Mouse (Mus musculus): Measurements from ENCODE around the gene Slc23a2. TPM values are rescaled to one million over a fixed set of nuclear protein-coding genes. Genes with fewer than 3 reads are reported as not detected.

The Slc23a2 gene
- polyA plus RNA-seq, 1 experiment: 1.7 TPM

DNA sequence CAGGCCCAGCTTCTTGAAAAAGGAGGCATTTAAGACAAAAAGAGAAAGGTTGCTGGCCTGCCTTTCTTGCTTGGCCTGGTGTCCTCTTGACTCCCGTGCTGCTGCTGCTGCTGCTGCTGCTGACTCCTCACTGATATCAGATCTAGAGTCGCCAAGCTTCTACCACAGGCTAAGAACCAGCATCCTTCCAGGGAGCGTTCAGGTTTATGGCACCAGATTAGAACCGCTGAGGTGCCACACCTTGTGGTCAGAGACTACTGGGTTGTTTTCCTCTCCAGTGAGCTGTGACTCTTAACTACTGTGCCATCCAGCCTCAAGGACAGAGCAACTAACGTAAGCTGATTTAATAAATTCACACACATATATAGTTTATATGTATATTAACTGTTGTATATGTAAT, 93.1 kb downstream of the Slc23a2 start:
- no peak for TF ChIP-seq GATA1 (IDR thresholded peaks at IDR 0.05; ENCODE audit: low read length)

DNA sequence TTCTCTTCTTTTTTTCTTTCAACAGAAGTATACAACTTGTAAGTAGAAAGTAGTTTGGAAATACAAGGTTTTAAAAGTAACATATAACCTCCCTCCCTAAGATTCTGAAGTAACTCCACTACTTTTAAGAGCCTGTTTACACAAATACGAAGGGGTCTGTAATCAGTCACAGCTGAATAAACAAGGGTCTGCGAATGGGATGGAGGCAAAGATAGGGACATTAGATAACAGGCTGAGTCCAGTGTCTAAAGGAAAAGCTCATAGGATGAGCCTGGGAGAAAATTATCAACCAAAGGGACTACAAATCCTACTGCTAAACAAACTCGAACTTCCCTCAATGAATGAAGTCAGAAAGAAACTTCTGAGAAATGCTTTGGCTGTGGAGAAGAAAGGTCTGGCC, 95.0 kb downstream of the Slc23a2 start:
- TF ChIP-seq GATA1 (IDR thresholded peaks at IDR 0.05; ENCODE audit: low read length): no peak

DNA sequence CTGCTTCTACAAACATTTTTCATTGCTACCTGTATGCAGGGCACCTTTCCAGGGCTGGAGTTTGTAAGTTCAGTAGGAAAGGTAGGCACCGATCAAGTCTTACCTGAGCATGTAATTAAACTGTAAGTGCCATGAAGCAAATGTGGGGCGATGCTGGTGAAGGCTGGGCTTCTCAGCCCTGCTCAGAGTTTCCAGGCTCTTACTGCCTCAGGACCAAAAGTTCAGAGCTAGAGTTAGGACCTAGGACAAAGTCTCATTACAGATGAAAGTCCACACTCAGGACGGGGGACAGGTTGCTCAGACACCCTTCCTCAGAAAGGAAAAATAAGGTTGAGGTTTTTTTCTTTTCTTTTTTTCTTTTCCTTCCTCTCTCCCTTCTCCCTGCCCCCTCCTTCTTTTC, 95.4 kb downstream of the Slc23a2 start:
- no peak for TF ChIP-seq GATA1 (IDR thresholded peaks at IDR 0.05; ENCODE audit: low read length)

- no peak for TF ChIP-seq GATA1 (IDR thresholded peaks at IDR 0.05; ENCODE audit: low read length)
Observed at GRCm38 (mm10) chr2:132048143-132048772, 96.7 kb downstream of the Slc23a2 start.

DNA sequence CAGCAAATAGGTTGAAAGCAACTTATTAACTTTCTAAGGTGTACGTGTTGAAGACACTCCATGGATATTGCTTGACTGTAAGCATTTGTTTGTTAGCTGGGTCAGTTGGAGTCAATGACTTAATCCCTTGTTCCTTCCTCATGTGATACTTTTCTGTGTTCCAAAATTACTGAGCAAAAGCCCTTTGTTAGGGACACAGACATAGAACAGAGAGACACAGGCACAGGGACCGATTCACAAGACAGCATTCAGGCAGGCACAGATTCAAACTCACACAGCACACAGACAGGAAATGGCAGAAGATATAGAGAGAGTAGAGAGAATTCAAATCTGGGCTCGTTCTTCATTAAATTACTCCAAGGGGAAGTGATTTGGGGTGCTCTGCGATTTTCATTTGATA, 97.5 kb downstream of the Slc23a2 start:
- no peak for TF ChIP-seq GATA1 (IDR thresholded peaks at IDR 0.05; ENCODE audit: low read length)

DNA sequence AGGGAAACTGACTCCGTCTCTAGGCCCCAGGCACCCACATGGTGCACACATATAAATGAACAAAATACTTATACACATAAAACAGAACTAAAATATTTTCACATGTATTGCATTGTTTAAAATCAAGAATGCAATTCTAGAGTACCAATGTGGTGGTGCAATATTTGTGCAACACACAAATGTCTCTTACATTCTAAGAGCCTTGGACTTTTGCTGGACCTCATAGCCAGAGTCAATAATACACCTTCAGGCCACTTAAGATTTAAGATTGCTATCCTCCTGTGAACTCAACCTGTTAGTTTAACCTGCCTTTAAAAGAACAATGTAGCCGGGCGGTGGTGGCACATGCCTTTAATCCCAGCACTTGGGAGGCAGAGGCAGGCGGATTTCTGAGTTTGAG, 98.2 kb downstream of the Slc23a2 start:
- TF ChIP-seq GATA1 (IDR thresholded peaks at IDR 0.05; ENCODE audit: low read length): no peak

GRCm38 (mm10) chr2:132044320-132045274, 100.3 kb downstream of the Slc23a2 start:
- TF ChIP-seq GATA1 (IDR thresholded peaks at IDR 0.05; ENCODE audit: low read length): no peak

- no peak for TF ChIP-seq GATA1 (IDR thresholded peaks at IDR 0.05; ENCODE audit: low read length)
Observed at GRCm38 (mm10) chr2:132043101-132043621, 101.7 kb downstream of the Slc23a2 start.

DNA sequence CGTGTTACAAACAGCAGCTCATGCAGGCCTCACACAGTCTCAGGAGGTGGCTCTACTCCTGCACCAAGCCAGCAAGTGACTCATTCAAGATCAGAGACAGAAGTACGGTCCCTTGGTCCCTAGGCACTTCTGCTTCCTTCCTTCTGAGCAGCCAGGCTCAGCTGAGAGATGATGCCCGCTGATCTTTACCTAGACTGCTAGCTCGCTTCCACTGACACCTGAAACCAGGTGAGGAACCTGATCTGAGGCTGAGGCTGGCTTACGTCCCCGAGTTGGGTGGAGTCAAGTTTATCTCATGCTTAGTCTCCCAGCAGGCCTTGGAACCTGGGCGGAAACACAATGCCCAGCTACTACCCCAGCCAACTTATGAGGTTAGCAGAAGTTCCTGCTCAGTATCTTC, 105.0 kb downstream of the Slc23a2 start:
- no peak for TF ChIP-seq GATA1 (IDR thresholded peaks at IDR 0.05; ENCODE audit: low read length)

- no peak for TF ChIP-seq GATA1 (IDR thresholded peaks at IDR 0.05; ENCODE audit: low read length)
Observed at GRCm38 (mm10) chr2:132036326-132036725, 108.6 kb downstream of the Slc23a2 start.

DNA sequence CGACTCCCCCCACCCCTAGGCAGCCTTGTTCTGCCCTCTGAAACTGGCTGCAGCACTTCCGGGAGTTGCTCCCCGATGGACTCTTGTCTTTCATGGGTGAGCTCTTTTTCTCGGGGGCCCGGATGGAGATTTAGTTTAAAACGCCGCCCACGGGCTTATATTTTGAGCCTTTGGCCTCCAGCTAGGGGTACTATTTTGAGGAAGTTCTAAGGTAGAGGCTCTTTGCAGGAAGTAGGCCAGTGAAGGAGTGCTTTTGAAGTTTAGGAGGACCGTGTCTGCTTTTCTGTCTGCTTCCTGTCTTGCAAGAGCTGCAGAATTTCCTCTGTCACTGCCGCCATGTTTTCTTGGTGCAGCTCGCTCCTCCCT, 109.5 kb downstream of the Slc23a2 start:
- TF ChIP-seq GATA1 (IDR thresholded peaks at IDR 0.05; ENCODE audit: low read length): no peak

DNA sequence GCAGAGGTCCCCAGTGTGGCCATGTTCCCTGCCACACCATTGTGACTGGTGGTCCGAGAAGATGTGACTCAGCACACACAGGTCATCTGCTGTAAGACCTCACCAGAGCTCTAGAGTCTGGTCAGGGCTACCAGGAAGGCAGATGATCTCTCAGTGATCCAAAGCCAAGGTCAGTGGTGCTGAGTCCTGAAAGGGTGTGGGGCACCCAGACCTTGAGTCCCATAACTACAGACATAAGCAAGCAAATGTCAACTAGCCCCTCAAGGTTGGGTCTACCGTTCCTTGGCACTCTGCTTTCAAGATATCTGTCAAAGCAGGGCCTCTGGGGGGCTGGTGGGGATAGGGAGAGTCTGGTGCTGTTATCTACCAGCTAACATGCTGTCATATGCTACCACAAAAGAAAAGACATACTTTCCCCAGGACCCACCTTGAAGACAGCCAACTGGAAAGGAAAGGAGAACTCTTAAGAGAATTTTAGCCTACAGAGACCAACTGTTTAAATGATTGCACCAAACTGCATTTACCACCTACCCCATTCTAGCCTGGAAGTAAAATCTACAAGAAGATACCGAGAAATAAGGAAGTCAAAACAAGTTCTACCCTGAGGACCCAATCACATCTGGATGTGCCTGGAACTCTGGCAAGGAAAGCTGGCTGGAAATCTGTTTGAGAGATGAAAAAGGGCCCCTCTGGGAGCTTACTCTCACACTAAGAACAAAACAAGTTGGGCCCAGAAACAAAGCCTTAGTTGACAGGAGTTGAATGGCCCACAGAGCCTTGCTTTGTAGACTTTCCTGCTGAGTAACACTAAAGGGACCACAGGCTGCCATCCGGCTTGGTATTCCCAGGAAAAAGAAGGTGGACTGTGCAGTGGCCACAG, 110.1 kb downstream of the Slc23a2 start:
- TF ChIP-seq GATA1 (IDR thresholded peaks at IDR 0.05; ENCODE audit: low read length): no peak

DNA sequence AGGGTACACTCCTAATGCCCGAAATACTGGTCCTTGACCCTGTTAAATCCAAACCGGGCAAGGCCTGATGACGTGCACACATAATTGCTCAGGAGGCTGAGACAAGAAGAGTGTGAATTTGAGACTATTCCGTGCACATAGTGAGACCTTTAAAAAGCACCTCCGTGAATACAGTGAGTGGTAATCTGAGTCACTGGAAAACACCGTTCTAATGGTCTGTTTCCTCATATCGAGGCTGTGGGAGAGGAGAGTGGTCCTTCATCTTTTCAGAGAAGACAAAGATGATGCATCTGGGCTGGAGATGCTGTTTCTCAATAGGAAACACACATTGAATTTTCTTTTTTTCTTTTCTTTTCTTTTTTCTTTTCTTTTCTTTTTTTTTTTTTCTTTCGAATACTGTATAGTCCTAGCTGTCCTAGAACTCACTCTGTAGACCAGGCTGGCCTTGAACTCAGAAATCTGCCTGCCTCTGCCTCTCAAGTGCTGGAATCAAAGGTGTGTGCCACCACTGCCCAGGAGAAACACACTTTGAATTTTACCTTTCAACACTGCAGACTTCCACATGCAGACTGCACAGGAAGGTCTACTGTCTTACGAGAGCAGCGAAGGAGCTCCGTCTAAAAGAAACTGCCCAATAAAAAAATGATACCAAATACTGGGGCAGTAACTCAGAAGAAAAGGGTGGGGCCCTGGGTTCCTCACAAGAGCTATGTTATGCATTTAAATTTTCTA, 113.4 kb downstream of the Slc23a2 start:
- no peak for TF ChIP-seq GATA1 (IDR thresholded peaks at IDR 0.05; ENCODE audit: low read length)

- TF ChIP-seq GATA1 (IDR thresholded peaks at IDR 0.05; ENCODE audit: low read length): no peak
Observed at GRCm38 (mm10) chr2:132030418-132031363, 114.2 kb downstream of the Slc23a2 start.

Data from G1E-ER4 (cell line).